9 mouse cellular contexts compared by ENCODE assay signal in the genomic region with DNA sequence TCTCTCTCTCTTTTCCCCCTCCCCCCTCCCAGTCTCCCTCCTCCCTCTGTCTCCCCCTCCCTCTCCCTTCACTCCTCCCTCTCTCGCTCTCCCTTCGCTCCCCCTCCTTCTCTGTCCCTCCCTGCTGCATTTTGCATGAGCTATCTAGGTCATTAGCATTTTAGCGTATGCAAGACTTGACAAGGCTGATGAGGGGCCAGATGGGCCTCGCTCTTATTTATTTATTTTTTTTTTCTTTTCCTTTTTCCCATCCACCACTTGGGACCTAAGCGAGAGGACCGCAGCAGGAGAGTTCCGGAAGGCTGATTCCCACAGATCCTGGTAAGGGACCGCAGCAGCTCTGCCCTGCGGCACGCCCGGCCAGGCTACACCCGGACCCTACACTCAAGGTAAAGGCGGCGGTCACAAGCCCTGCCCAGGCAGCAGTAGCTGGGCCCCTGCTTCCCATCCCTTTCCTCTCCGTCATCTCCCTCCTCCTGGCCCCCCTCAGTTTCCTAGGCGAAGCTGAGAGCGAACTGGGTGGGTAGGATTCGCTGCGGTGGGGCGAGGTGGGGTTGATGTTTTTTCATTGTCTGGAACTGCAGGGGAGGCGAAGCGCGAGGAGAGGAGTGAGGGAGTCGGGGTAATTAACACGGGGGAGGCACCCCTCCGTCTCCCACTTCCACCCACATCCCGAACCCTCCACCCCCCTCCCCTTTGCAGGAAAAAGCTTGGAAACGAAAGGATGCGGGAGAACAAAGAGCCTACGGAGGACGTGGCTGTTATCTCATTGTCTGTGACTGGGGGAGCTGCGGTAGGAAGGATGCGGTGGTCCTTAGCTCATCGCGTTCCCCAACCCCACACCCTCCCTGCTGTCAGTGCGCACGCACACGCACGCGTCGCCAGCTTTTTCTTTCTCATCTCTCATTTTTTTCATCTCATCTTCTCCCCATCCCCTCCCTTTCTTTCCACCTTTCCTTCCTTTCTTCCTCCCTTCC.
A peak's percentile ranks its signal among the peaks of the same experiment; 100 is the strongest.
DNase-seq lines count a peak whose midpoint lies in the region; ATAC-seq lines count a peak whose summit lies in the region.
"Had no signal": no experiment of that assay in that cellular context is flagged by ENCODE, and none has a peak within 500 bp of the region (broad histone marks: within the 10 kb centered on the region; RNA-seq: fewer than 3 reads in every experiment).

No protein-coding gene starts in this region.

- H3K36me3 ChIP-seq in forebrain, embryonic 14.5 days (ENCODE audit: control insufficient read depth, insufficient read depth, low read length) = peaks cover 40% of the 10 kb centered on the region
- H3K36me3 ChIP-seq in limb, embryonic 10.5 days = no peaks in the 10 kb centered on the region
- no peaks in the 10 kb centered on the region for H3K36me3 ChIP-seq in stomach, embryonic 15.5 days
- H3K36me3 ChIP-seq: liver, embryonic 13.5 days had no signal

- peak; percentile 27 to 28 for DNase-seq in kidney, postnatal 4 days
- no peak for DNase-seq in kidney, postnatal 10 days
- peak; percentile 87 to 94 for DNase-seq in cerebellum, adult 18-20 months
- peak; percentile 96 for DNase-seq in forebrain, embryonic 14.5 days (ENCODE audit: low spot score)
- DNase-seq in limb, embryonic 10.5 days (ENCODE audit: low spot score) = peak; percentile 57
- DNase-seq in lung, postnatal 36 days = no peak
- no peak for DNase-seq in adrenal gland, adult 18-20 months (ENCODE audit: low spot score in 2 of 2)
- DNase-seq: liver, embryonic 13.5 days had no signal

- peak overlapping the region; percentile 96 for H3K4me2 ChIP-seq in forebrain, embryonic 14.5 days (ENCODE audit: low read length)
- H3K4me2 ChIP-seq in stomach, embryonic 15.5 days = peak overlapping the region; percentile 52
- H3K4me2 ChIP-seq: liver, embryonic 13.5 days had no signal

- under 1% methylated on average over 36 of the region's 41 CpGs for WGBS in forebrain, embryonic 14.5 days
- WGBS in limb, embryonic 10.5 days = under 1% methylated on average over 41 of the region's 41 CpGs
- WGBS in stomach, embryonic 15.5 days = under 1% methylated on average over 41 of the region's 41 CpGs

- peak overlapping the region; percentile 100 for H3K27ac ChIP-seq in forebrain, embryonic 14.5 days (ENCODE audit: low read depth, low read length)
- no peak overlapping the region for H3K27ac ChIP-seq in limb, embryonic 10.5 days
- H3K27ac ChIP-seq in stomach, embryonic 15.5 days = no peak overlapping the region
- H3K27ac ChIP-seq: liver, embryonic 13.5 days had no signal

- peak overlapping the region; percentile 79 for H3K4me3 ChIP-seq in forebrain, embryonic 14.5 days (ENCODE audit: low read depth, low read length)
- peak overlapping the region; percentile 41 for H3K4me3 ChIP-seq in limb, embryonic 10.5 days
- H3K4me3 ChIP-seq in stomach, embryonic 15.5 days (replicated peaks) = peak overlapping the region; percentile 30
- H3K4me3 ChIP-seq: liver, embryonic 13.5 days had no signal

- peaks cover 27% of the 10 kb centered on the region for H3K4me1 ChIP-seq in forebrain, embryonic 14.5 days (ENCODE audit: control insufficient read depth, insufficient read depth, low read length)
- H3K4me1 ChIP-seq in limb, embryonic 10.5 days = peaks cover 39% of the 10 kb centered on the region
- H3K4me1 ChIP-seq in stomach, embryonic 15.5 days = peaks cover 26% of the 10 kb centered on the region

- peak overlapping the region; percentile 99 for H3K9ac ChIP-seq in forebrain, embryonic 14.5 days (ENCODE audit: low read length)
- H3K9ac ChIP-seq in stomach, embryonic 15.5 days = no peak overlapping the region
- H3K9ac ChIP-seq: liver, embryonic 13.5 days had no signal

- no peaks in the 10 kb centered on the region for H3K9me3 ChIP-seq in forebrain, embryonic 14.5 days (replicated peaks; ENCODE audit: control insufficient read depth, low read length)
- no peaks in the 10 kb centered on the region for H3K9me3 ChIP-seq in limb, embryonic 10.5 days (replicated peaks)
- H3K9me3 ChIP-seq in stomach, embryonic 15.5 days = no peaks in the 10 kb centered on the region
- H3K9me3 ChIP-seq: liver, embryonic 13.5 days had no signal

- peak; percentile 48 for ATAC-seq in forebrain, embryonic 14.5 days
- ATAC-seq in stomach, embryonic 15.5 days (ENCODE audit: insufficient read depth, low FRiP score, low read depth) = no peak

- no peaks in the 10 kb centered on the region for H3K27me3 ChIP-seq in forebrain, embryonic 14.5 days (replicated peaks; ENCODE audit: control insufficient read depth, insufficient read depth, low read length)
- H3K27me3 ChIP-seq in limb, embryonic 10.5 days (ENCODE audit: low read depth, poor library complexity, severe bottlenecking) = peaks cover 100% of the 10 kb centered on the region
- peaks cover 83% of the 10 kb centered on the region for H3K27me3 ChIP-seq in stomach, embryonic 15.5 days (replicated peaks)

Comparison
In these comparisons a context has a peak if more than half of its experiments do, and no peak if none do; other contexts are left out.
1. DNase-seq: peak in kidney, postnatal 4 days (2 of 2), cerebellum, adult 18-20 months (2 of 2), forebrain, embryonic 14.5 days (single experiment) and limb, embryonic 10.5 days (single experiment); none in kidney, postnatal 10 days (single experiment), lung, postnatal 36 days (single experiment) and adrenal gland, adult 18-20 months (0 of 2).
2. Peak in every context shown above with its lines, with median percentiles within 50 percentile points of each other: H3K4me3 ChIP-seq.